Mouse (Mus musculus): Measurements from ENCODE around the gene Ano9. TPM values are rescaled to one million over a fixed set of nuclear protein-coding genes. Genes with fewer than 3 reads are reported as not detected.

Gene Ano9
- polyA plus RNA-seq, 1 experiment, result 74.3 TPM

GRCm38 (mm10) chr7:141056976-141057375, 60.6 kb downstream of the Ano9 start:
- Histone ChIP-seq H3K27me3 (ENCODE audit: control insufficient read depth, insufficient read depth, low read length) (no peaks in the 10 kb centered on the region), H3K27ac (ENCODE audit: insufficient read depth, low read depth, low read length) (no peak overlapping the region), H3K4me3 (ENCODE audit: low read depth, low read length) (no peak overlapping the region), H3K4me1 (ENCODE audit: control insufficient read depth, insufficient read depth, insufficient read length, low read length) (peaks cover 11% of the 10 kb centered on the region), H3K36me3 (ENCODE audit: control insufficient read depth, insufficient read depth, low read length) (no peaks in the 10 kb centered on the region)
- 83% methylated on average over 6 of the region's 6 CpGs for WGBS
- TF ChIP-seq POLR2A (IDR thresholded peaks at IDR 0.05; ENCODE audit: low read depth, low read length) (no peak), CTCF (IDR thresholded peaks at IDR 0.05; ENCODE audit: extremely low read depth, insufficient read length, insufficient replicate concordance, low read depth, low read length) (no peak)

GRCm38 (mm10) chr7:141055785-141056184, 61.8 kb downstream of the Ano9 start:
- TF ChIP-seq POLR2A (IDR thresholded peaks at IDR 0.05; ENCODE audit: low read depth, low read length) (no peak), CTCF (IDR thresholded peaks at IDR 0.05; ENCODE audit: extremely low read depth, insufficient read length, insufficient replicate concordance, low read depth, low read length) (no peak)
- Histone ChIP-seq H3K27ac (ENCODE audit: insufficient read depth, low read depth, low read length) (no peak overlapping the region), H3K4me1 (ENCODE audit: control insufficient read depth, insufficient read depth, insufficient read length, low read length) (peaks cover 6% of the 10 kb centered on the region; the same call in 1 of the 2 replicates), H3K4me3 (ENCODE audit: low read depth, low read length) (no peak overlapping the region), H3K36me3 (ENCODE audit: control insufficient read depth, insufficient read depth, low read length) (no peaks in the 10 kb centered on the region), H3K27me3 (ENCODE audit: control insufficient read depth, insufficient read depth, low read length) (no peaks in the 10 kb centered on the region)
- 80% methylated on average over 4 of the region's 4 CpGs for WGBS

- WGBS, result 42% methylated on average over 2 of the region's 2 CpGs
- H3K4me1 ChIP-seq (ENCODE audit: control insufficient read depth, insufficient read depth, insufficient read length, low read length), result peaks cover 5% of the 10 kb centered on the region
- TF ChIP-seq POLR2A (IDR thresholded peaks at IDR 0.05; ENCODE audit: low read depth, low read length), result no peak
- TF ChIP-seq CTCF (IDR thresholded peaks at IDR 0.05; ENCODE audit: extremely low read depth, insufficient read length, insufficient replicate concordance, low read depth, low read length), result no peak
- H3K27ac ChIP-seq (ENCODE audit: insufficient read depth, low read depth, low read length), result no peak overlapping the region
- H3K4me3 ChIP-seq (ENCODE audit: low read depth, low read length), result no peak overlapping the region
- no peaks in the 10 kb centered on the region for H3K36me3 ChIP-seq (ENCODE audit: control insufficient read depth, insufficient read depth, low read length)
- H3K27me3 ChIP-seq (ENCODE audit: control insufficient read depth, insufficient read depth, low read length), result no peaks in the 10 kb centered on the region
Observed at GRCm38 (mm10) chr7:141052421-141052820, 65.2 kb downstream of the Ano9 start.

DNA sequence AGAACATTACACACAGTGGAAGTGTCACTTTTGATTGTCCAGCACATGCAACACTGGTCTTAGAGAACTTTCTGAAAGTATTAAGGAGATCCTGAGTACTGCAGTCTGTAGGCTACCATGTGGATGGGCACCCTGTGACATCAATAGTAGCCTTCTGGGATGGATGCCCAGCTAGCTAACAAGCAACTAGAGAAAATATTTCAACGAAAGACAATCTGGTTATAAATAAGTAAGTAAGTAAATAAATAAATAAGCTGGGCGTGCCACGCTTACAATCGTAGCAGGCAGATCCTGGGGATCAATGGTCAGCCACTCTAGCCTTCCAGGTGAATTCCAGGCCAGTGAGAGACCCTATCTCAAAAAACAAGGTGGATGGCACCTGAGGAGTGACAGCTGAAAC, 65.6 kb downstream of the Ano9 start:
- Histone ChIP-seq H3K4me3 (ENCODE audit: low read depth, low read length) (no peak overlapping the region), H3K4me1 (ENCODE audit: control insufficient read depth, insufficient read depth, insufficient read length, low read length) (peaks cover 8% of the 10 kb centered on the region), H3K27me3 (ENCODE audit: control insufficient read depth, insufficient read depth, low read length) (no peaks in the 10 kb centered on the region), H3K36me3 (ENCODE audit: control insufficient read depth, insufficient read depth, low read length) (no peaks in the 10 kb centered on the region), H3K27ac (ENCODE audit: insufficient read depth, low read depth, low read length) (no peak overlapping the region)
- no peak for TF ChIP-seq POLR2A (IDR thresholded peaks at IDR 0.05; ENCODE audit: low read depth, low read length)
- TF ChIP-seq CTCF (IDR thresholded peaks at IDR 0.05; ENCODE audit: extremely low read depth, insufficient read length, insufficient replicate concordance, low read depth, low read length), result no peak
- 56% methylated on average over 4 of the region's 4 CpGs for WGBS

Other genes starting within 250 kb of the Ano9 start
- 33.5 and 55.7 TPM in 2 replicates for gene Psmd13, start 235.8 kb downstream of the Ano9 start, polyA plus RNA-seq (2012; rRNA removed)
- 13.6 and 20.4 TPM in 2 replicates for gene Sirt3, start 235.5 kb downstream of the Ano9 start, polyA plus RNA-seq (2012; rRNA removed)
- gene Cox8b, start 217.4 kb downstream of the Ano9 start, polyA plus RNA-seq (2012; rRNA removed), result 1.1 and 1.2 TPM in 2 replicates
- gene Nlrp6, start 196.9 kb downstream of the Ano9 start, polyA plus RNA-seq (2012; rRNA removed), result 45.0 and 110 TPM in 2 replicates
- gene Pgghg, start 176.4 kb downstream of the Ano9 start, polyA plus RNA-seq (2012; rRNA removed), result 10.8 and 15.1 TPM in 2 replicates
- gene Ifitm5, start 167.5 kb downstream of the Ano9 start, polyA plus RNA-seq (2012; rRNA removed), result 0.56 and 0.87 TPM in 2 replicates
- gene Gm45717, start 161.9 kb downstream of the Ano9 start, polyA plus RNA-seq (2012; rRNA removed), result 1.1 TPM in 1 of 2 replicates, not detected in the other
- gene Ifitm2, start 161.8 kb downstream of the Ano9 start, polyA plus RNA-seq (2012; rRNA removed), result 263 and 363 TPM in 2 replicates
- 107 and 120 TPM in 2 replicates for gene Ifitm1, start 150.6 kb downstream of the Ano9 start, polyA plus RNA-seq (2012; rRNA removed)
- 101 and 147 TPM in 2 replicates for gene Ifitm3, start 107.0 kb downstream of the Ano9 start, polyA plus RNA-seq (2012; rRNA removed)
- 2.5 and 3.1 TPM in 2 replicates for gene Ifitm6, start 99.9 kb downstream of the Ano9 start, polyA plus RNA-seq (2012; rRNA removed)
- gene Gm17387, start 88.7 kb downstream of the Ano9 start, polyA plus RNA-seq (2012; rRNA removed), result not detected in 2 replicates
- gene B4galnt4, start 56.7 kb downstream of the Ano9 start, polyA plus RNA-seq (2012; rRNA removed), result 5.4 and 15.8 TPM in 2 replicates
- 87.5 and 236 TPM in 2 replicates for gene Pkp3, start 39.6 kb downstream of the Ano9 start, polyA plus RNA-seq (2012; rRNA removed)
- 19.8 and 38.3 TPM in 2 replicates for gene Sigirr, start 17.2 kb downstream of the Ano9 start, polyA plus RNA-seq (2012; rRNA removed)
- 17.5 and 26.3 TPM in 2 replicates for gene Ptdss2, start 4.6 kb upstream of the Ano9 start, polyA plus RNA-seq (2012; rRNA removed)
- 113 and 162 TPM in 2 replicates for gene Rnh1, start 55.1 kb upstream of the Ano9 start, polyA plus RNA-seq (2012; rRNA removed)
- gene Hras, start 76.2 kb upstream of the Ano9 start, polyA plus RNA-seq (2012; rRNA removed), result 49.1 and 67.1 TPM in 2 replicates
- 4.0 and 7.4 TPM in 2 replicates for gene Lrrc56, start 76.4 kb upstream of the Ano9 start, polyA plus RNA-seq (2012; rRNA removed)
- 4.9 and 8.1 TPM in 2 replicates for gene Lmntd2, start 96.3 kb upstream of the Ano9 start, polyA plus RNA-seq (2012; rRNA removed)
- gene Rassf7, start 98.1 kb upstream of the Ano9 start, polyA plus RNA-seq (2012; rRNA removed), result 115 and 258 TPM in 2 replicates
- gene Phrf1, start 111.0 kb upstream of the Ano9 start, polyA plus RNA-seq (2012; rRNA removed), result 21.3 and 34.2 TPM in 2 replicates
- gene Irf7, start 148.7 kb upstream of the Ano9 start, polyA plus RNA-seq (2012; rRNA removed), result 91.6 and 484 TPM in 2 replicates
- gene Cdhr5, start 159.0 kb upstream of the Ano9 start, polyA plus RNA-seq (2012; rRNA removed), result 536 and 1,345 TPM in 2 replicates
- gene Sct, start 161.3 kb upstream of the Ano9 start, polyA plus RNA-seq (2012; rRNA removed), result 337 and 777 TPM in 2 replicates
- 0.04 and 0.30 TPM in 2 replicates for gene Drd4, start 174.2 kb upstream of the Ano9 start, polyA plus RNA-seq (2012; rRNA removed)
- 14.7 and 26.0 TPM in 2 replicates for gene Deaf1, start 209.9 kb upstream of the Ano9 start, polyA plus RNA-seq (2012; rRNA removed)
- 11.1 and 23.7 TPM in 2 replicates for gene Tmem80, start 209.9 kb upstream of the Ano9 start, polyA plus RNA-seq (2012; rRNA removed)
- gene Eps8l2, start 221.1 kb upstream of the Ano9 start, polyA plus RNA-seq (2012; rRNA removed), result 279 and 528 TPM in 2 replicates

Data from small intestine, adult 2 months (tissue).